ENCODE assay signal across 9 mouse cellular contexts in the genomic region with DNA sequence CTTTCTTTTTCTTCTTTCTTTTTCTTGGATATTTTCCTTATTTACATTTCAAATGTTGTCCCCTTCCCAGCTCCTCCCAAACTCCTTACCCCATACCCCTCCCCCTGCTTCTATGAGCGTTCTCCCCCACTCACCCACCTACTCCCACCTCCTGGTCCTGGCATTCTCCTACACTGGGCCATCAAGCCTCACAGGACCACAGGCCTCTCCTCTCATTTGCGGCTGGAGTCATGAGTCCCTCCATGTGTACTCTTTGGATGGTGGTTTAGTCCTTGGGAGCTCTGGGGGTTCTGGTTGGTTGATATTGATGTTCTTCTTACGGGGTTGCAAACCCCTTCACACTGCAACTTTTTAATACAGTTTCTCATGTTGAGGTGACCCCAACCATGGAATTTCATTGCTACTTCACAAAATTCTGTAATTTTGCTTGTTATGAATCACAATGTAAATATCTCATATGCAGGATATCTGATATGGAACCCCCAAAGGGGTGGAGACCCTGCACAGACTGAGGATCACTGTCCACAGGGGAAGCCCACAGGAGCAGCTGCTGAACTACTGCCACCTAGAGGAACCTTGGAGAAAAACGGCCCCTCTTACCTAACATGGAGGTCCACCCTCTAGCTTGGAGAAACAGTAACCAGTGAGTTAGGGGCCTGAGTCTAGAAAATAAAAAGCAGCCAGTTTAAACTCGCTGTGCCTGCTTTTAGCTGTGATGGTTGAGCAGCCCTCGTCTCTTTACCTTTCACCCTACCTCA. TPM values are rescaled to one million over a fixed set of nuclear protein-coding genes. Genes with fewer than 3 reads are reported as not detected.
DNase-seq lines count a peak whose midpoint lies in the region; ATAC-seq and TF ChIP-seq lines count a peak whose summit lies in the region.
"Had no signal": no experiment of that assay in that cellular context is flagged by ENCODE, and none has a peak within 500 bp of the region (broad histone marks: within the 10 kb centered on the region; RNA-seq: fewer than 3 reads in every experiment).

No protein-coding gene starts in this region.

- no peaks in the 10 kb centered on the region for H3K9me3 ChIP-seq in kidney, embryonic 15.5 days (replicated peaks)
- H3K9me3 ChIP-seq in ES-Bruce4 (replicated peaks; ENCODE audit: control insufficient read depth, insufficient read depth, low read length, poor library complexity, severe bottlenecking): peaks cover 10% of the 10 kb centered on the region

- no peak for TF ChIP-seq POLR2A in ES-Bruce4 (IDR thresholded peaks at IDR 0.05; ENCODE audit: insufficient read depth, low read length)
- TF ChIP-seq POLR2A in bone marrow, adult 2 months (IDR thresholded peaks at IDR 0.05; ENCODE audit: borderline replicate concordance, control insufficient read depth, low read depth, low read length): no peak

- TF ChIP-seq EP300 in ES-Bruce4 (IDR thresholded peaks at IDR 0.05; ENCODE audit: insufficient read depth, low read depth, low read length): no peak

- no peak for DNase-seq in kidney, adult 8-10 months
- DNase-seq in layer of hippocampus, adult 11-12 months (ENCODE audit: low spot score): no peak
- DNase-seq in urinary bladder, postnatal 36 days (ENCODE audit: low spot score in 2 of 2): no peak
- no peak for DNase-seq in left cerebral cortex, postnatal 4 days

- H3K4me3 ChIP-seq in kidney, embryonic 15.5 days (replicated peaks): no peak overlapping the region
- no peak overlapping the region for H3K4me3 ChIP-seq in ES-Bruce4 (ENCODE audit: low read depth, low read length)
- H3K4me3 ChIP-seq in bone marrow, adult 2 months (replicated peaks; ENCODE audit: control insufficient read depth, low read depth, low read length): no peak overlapping the region

- peak; percentile 47 for TF ChIP-seq CTCF in ES-Bruce4 (IDR thresholded peaks at IDR 0.05; ENCODE audit: low read depth, low read length)
- peak; percentile 64; the same call in 1 of the 2 replicates for TF ChIP-seq CTCF in bone marrow, adult 2 months (IDR thresholded peaks at IDR 0.05; ENCODE audit: control insufficient read depth, insufficient read depth, low read length)

- intact Hi-C loops in left cerebral cortex, postnatal 4 days (cut with DNase I): no loop called here

- no peak overlapping the region for H3K4me2 ChIP-seq in kidney, embryonic 15.5 days
- H3K4me2 ChIP-seq: heart, embryonic 11.5 days had no signal

- no peaks in the 10 kb centered on the region for H3K27me3 ChIP-seq in kidney, embryonic 15.5 days
- H3K27me3 ChIP-seq in ES-Bruce4 (ENCODE audit: control insufficient read depth, insufficient read depth, low read length, poor library complexity, severe bottlenecking): no peaks in the 10 kb centered on the region

- H3K4me1 ChIP-seq in kidney, embryonic 15.5 days: 0 out of 2 replicates have a peak, but pooled peaks cover 4% of the 10 kb centered on the region
- no peaks in the 10 kb centered on the region for H3K4me1 ChIP-seq in ES-Bruce4 (ENCODE audit: control insufficient read depth, insufficient read depth, low read length)
- H3K4me1 ChIP-seq in bone marrow, adult 2 months (ENCODE audit: control insufficient read depth, insufficient read depth, low read length): no peaks in the 10 kb centered on the region

- 0 out of 2 replicates have a peak, but pooled peaks have one; percentile 50 for ATAC-seq in kidney, embryonic 15.5 days (replicated peaks; ENCODE audit: low FRiP score)
- peak; percentile 70 for ATAC-seq in megakaryocyte, adult 5-6 weeks (ENCODE audit: poor library complexity, severe bottlenecking)

- no peaks in the 10 kb centered on the region for H3K36me3 ChIP-seq in kidney, embryonic 15.5 days
- no peaks in the 10 kb centered on the region for H3K36me3 ChIP-seq in ES-Bruce4 (ENCODE audit: control insufficient read depth, insufficient read depth, low read length, poor library complexity, severe bottlenecking)

- H3K27ac ChIP-seq in kidney, embryonic 15.5 days: no peak overlapping the region
- no peak overlapping the region for H3K27ac ChIP-seq in ES-Bruce4 (ENCODE audit: insufficient read depth, low read length)
- H3K27ac ChIP-seq in bone marrow, adult 2 months (ENCODE audit: control insufficient read depth, insufficient read depth, low read depth, low read length, poor library complexity): no peak overlapping the region

- H3K9ac ChIP-seq in kidney, embryonic 15.5 days: no peak overlapping the region
- H3K9ac ChIP-seq in ES-Bruce4 (ENCODE audit: low read depth, poor library complexity, severe bottlenecking): no peak overlapping the region

- WGBS in kidney, embryonic 15.5 days: 69% methylated on average over 6 of the region's 6 CpGs
- 63% methylated on average over 6 of the region's 6 CpGs for WGBS in bone marrow, adult 2 months

RNA-seq across cellular contexts. Expression of a gene that starts 11.4 kb away (rescaled TPM):
- 0.50 and 0.58 TPM in 2 replicates for polyA plus RNA-seq in kidney, embryonic 15.5 days (2015; fragmentation: Nextera tagmentation; extraction: Ambion mirVana)
- 0.12 and 0.32 TPM in 2 replicates for polyA plus RNA-seq in ES-Bruce4 (2011; ENCODE audit: insufficient read depth, insufficient read length, low read depth, missing spikeins)
- polyA plus RNA-seq in bone marrow, adult 2 months (2011; ENCODE audit: insufficient read depth, insufficient read length, low replicate concordance, missing spikeins): not detected in 2 replicates
- not detected in 2 replicates for total RNA-seq in megakaryocyte, adult 5-6 weeks (2015)
- total RNA-seq in megakaryocyte, adult 5-6 weeks (2017): not detected in 2 replicates
- total RNA-seq in left cerebral cortex, postnatal 4 days (2021): 10 to 100 TPM; 18.9 to 23.0 TPM

RNA-seq across cellular contexts. Expression of a gene that starts 17.4 kb away (rescaled TPM):
- 113 and 122 TPM in 2 replicates for polyA plus RNA-seq in kidney, embryonic 15.5 days (2015; fragmentation: Nextera tagmentation; extraction: Ambion mirVana)
- 88.7 and 105 TPM in 2 replicates for polyA plus RNA-seq in ES-Bruce4 (2011; ENCODE audit: insufficient read depth, insufficient read length, low read depth, missing spikeins)
- polyA plus RNA-seq in bone marrow, adult 2 months (2011; ENCODE audit: insufficient read depth, insufficient read length, low replicate concordance, missing spikeins): 34.9 and 65.8 TPM in 2 replicates
- 47.8 and 56.5 TPM in 2 replicates for total RNA-seq in megakaryocyte, adult 5-6 weeks (2015)
- total RNA-seq in megakaryocyte, adult 5-6 weeks (2017): 166 and 238 TPM in 2 replicates
- total RNA-seq in left cerebral cortex, postnatal 4 days (2021): 10 to 100 TPM; 29.5 to 33.9 TPM

RNA-seq across cellular contexts. Expression of a gene that starts 49.0 kb away (rescaled TPM):
- 50.3 and 56.1 TPM in 2 replicates for polyA plus RNA-seq in kidney, embryonic 15.5 days (2015; fragmentation: Nextera tagmentation; extraction: Ambion mirVana)
- polyA plus RNA-seq in ES-Bruce4 (2011; ENCODE audit: insufficient read depth, insufficient read length, low read depth, missing spikeins): 140 and 143 TPM in 2 replicates
- 75.6 and 75.8 TPM in 2 replicates for polyA plus RNA-seq in bone marrow, adult 2 months (2011; ENCODE audit: insufficient read depth, insufficient read length, low replicate concordance, missing spikeins)
- 46.1 and 63.0 TPM in 2 replicates for total RNA-seq in megakaryocyte, adult 5-6 weeks (2015)
- 54.2 and 60.8 TPM in 2 replicates for total RNA-seq in megakaryocyte, adult 5-6 weeks (2017)
- total RNA-seq in left cerebral cortex, postnatal 4 days (2021): 10 to 100 TPM; 57.7 to 64.1 TPM

RNA-seq across cellular contexts. Expression of a gene that starts 55.9 kb away (rescaled TPM):
- polyA plus RNA-seq in kidney, embryonic 15.5 days (2015; fragmentation: Nextera tagmentation; extraction: Ambion mirVana): 0.06 and 0.14 TPM in 2 replicates
- 1.8 and 1.9 TPM in 2 replicates for polyA plus RNA-seq in ES-Bruce4 (2011; ENCODE audit: insufficient read depth, insufficient read length, low read depth, missing spikeins)
- 0.99 TPM in 1 of 2 replicates, not detected in the other for polyA plus RNA-seq in bone marrow, adult 2 months (2011; ENCODE audit: insufficient read depth, insufficient read length, low replicate concordance, missing spikeins)
- total RNA-seq in megakaryocyte, adult 5-6 weeks (2015): 0.33 TPM in 1 of 2 replicates, not detected in the other
- 0.04 and 0.08 TPM in 2 replicates for total RNA-seq in megakaryocyte, adult 5-6 weeks (2017)
- total RNA-seq in left cerebral cortex, postnatal 4 days (2021): under 1 TPM; 0.64 to 0.97 TPM
